Mouse (Mus musculus) C2C12 (cell line): ENCODE results near the gene Med18. TPM values are rescaled to one million over a fixed set of nuclear protein-coding genes. Genes with fewer than 3 reads are reported as not detected.
A peak's percentile ranks its signal among the peaks of the same experiment; 100 is the strongest.
"Not testable (repeated sequence)": the region's sequence is repeated elsewhere in the genome, so short reads cannot be mapped to it uniquely, and the experiment has no call there.

Source experiments
- H3K27me3 ChIP-seq: one replicate; pipeline ENCODE4 v1.6.1; 2011; ENCODE audit not compliant: control insufficient read depth, insufficient read depth, insufficient read length
- H3K36me3 ChIP-seq: one replicate; pipeline ENCODE4 v1.6.1; 2011; ENCODE audit not compliant: control insufficient read depth, insufficient read depth
- H3K4me3 ChIP-seq: one replicate; pipeline ENCODE4 v1.5.1; 2011; ENCODE audit warnings: mild to moderate bottlenecking, control low read depth; ENCODE audit not compliant: poor library complexity, insufficient read depth, severe bottlenecking
- H3K79me2 ChIP-seq: one replicate; pipeline ENCODE4 v1.6.1; 2011; ENCODE audit not compliant: control insufficient read depth, insufficient read depth
- H3K79me3 ChIP-seq: one replicate; pipeline ENCODE4 v1.6.1; 2011; ENCODE audit warnings: low read depth, control low read depth
- H3ac ChIP-seq: one replicate; pipeline ENCODE3; 2011; ENCODE audit warnings: low read depth; ENCODE audit not compliant: control insufficient read depth, insufficient read length
- CEBPB ChIP-seq: IDR thresholded peaks from one replicate; pipeline ENCODE4 v1.6.1; 2011; ENCODE audit warnings: low read depth, mild to moderate bottlenecking, control low read depth, moderate library complexity
- CTCF ChIP-seq: IDR thresholded peaks from one replicate; pipeline ENCODE4 v1.5.1; 2011; ENCODE audit not compliant: control insufficient read depth, insufficient read depth, insufficient read length
- FOSL1 ChIP-seq: IDR thresholded peaks from one replicate; pipeline ENCODE4 v1.8.0; 2011; ENCODE audit warnings: mild to moderate bottlenecking, low read length; ENCODE audit not compliant: poor library complexity, insufficient read depth, severe bottlenecking
- MAX ChIP-seq: IDR thresholded peaks from one replicate; pipeline ENCODE4 v1.6.1; 2011; ENCODE audit warnings: mild to moderate bottlenecking, control low read depth
- MYOD1 ChIP-seq: IDR thresholded peaks from one replicate; pipeline ENCODE4 v1.6.1; 2011; ENCODE audit warnings: low read depth; ENCODE audit not compliant: control insufficient read depth, insufficient read length
- MYOG ChIP-seq: IDR thresholded peaks from one replicate; pipeline ENCODE4 v1.6.1; 2011; ENCODE audit not compliant: control insufficient read depth, insufficient read length; ENCODE audit errors: extremely low read depth
- USF1 ChIP-seq: IDR thresholded peaks from one replicate; pipeline ENCODE4 v1.6.1; 2011; ENCODE audit warnings: low read depth, mild to moderate bottlenecking, control low read depth, moderate library complexity
- polyA plus RNA-seq: library from polyadenylated mRNA; unstranded; fragments of >200 nt; fragmentation: generic; extraction: Trizol; gene quantifications from one replicate; pipeline ENCODE4 v1.2.1, GENCODE M21; 2012; ENCODE audit warnings: missing spikeins

Gene Med18
- polyA plus RNA-seq, 1 experiment: 13.4 TPM

GRCm38 (mm10) chr4:132426021-132426420 lies 37.7 kb downstream of the Med18 start:
- Histone ChIP-seq H3K79me2 (peaks cover 6% of the 10 kb centered on the region), H3K27me3 (no peaks in the 10 kb centered on the region), H3K79me3 (peaks cover 3% of the 10 kb centered on the region), H3K4me3 (no peak overlapping the region), H3ac (no peak overlapping the region), H3K36me3 (no peaks in the 10 kb centered on the region)
- no peak for TF ChIP-seq USF1
- no peak for TF ChIP-seq CEBPB
- TF ChIP-seq MYOD1: no peak

- Histone ChIP-seq H3K27me3 (no peaks in the 10 kb centered on the region), H3K79me3 (peaks cover 14% of the 10 kb centered on the region)
- TF ChIP-seq CTCF (no peak), MAX (no peak), FOSL1 (no peak), CEBPB (no peak), MYOG (no peak), MYOD1 (no peak), USF1 (no peak)
Measured at GRCm38 (mm10) chr4:132424765-132425164, 39.0 kb downstream of the Med18 start.

GRCm38 (mm10) chr4:132421923-132422782 lies 41.6 kb downstream of the Med18 start, which contains the start of gene Phactr4:
Gene Phactr4, minus strand, starts transcription at chr4:132422489.
- TF ChIP-seq CTCF: no peak
- no peak for TF ChIP-seq MAX
- TF ChIP-seq USF1: no peak
- no peak for TF ChIP-seq FOSL1
- TF ChIP-seq MYOD1: no peak
- no peak for TF ChIP-seq CEBPB
- no peak for TF ChIP-seq MYOG
- peak within 1 kb of the TSS; percentile 45 for H3K4me3 ChIP-seq
- H3K27me3 ChIP-seq: no peaks in the 10 kb centered on the region
- peaks cover 45% of the 10 kb centered on the region for H3K79me2 ChIP-seq
- H3ac ChIP-seq: peak within 1 kb of the TSS; percentile 91
- no peaks in the 10 kb centered on the region for H3K36me3 ChIP-seq
- H3K79me3 ChIP-seq: peaks cover 36% of the 10 kb centered on the region

More at GRCm38 (mm10) chr4:132424765-132425164, 39.0 kb downstream of the Med18 start:
- Histone ChIP-seq H3K79me2 (peaks cover 18% of the 10 kb centered on the region), H3ac (no peak overlapping the region), H3K36me3 (no peaks in the 10 kb centered on the region), H3K4me3 (no peak overlapping the region)

- Histone ChIP-seq H3ac (peak overlapping the region; percentile 91), H3K36me3 (no peaks in the 10 kb centered on the region), H3K79me2 (peaks cover 51% of the 10 kb centered on the region), H3K79me3 (peaks cover 39% of the 10 kb centered on the region), H3K27me3 (no peaks in the 10 kb centered on the region), H3K4me3 (peak overlapping the region; percentile 45)
- no peak for TF ChIP-seq USF1
- TF ChIP-seq MYOD1: no peak
- no peak for TF ChIP-seq CEBPB
Measured at GRCm38 (mm10) chr4:132421556-132421922, 42.2 kb downstream of the Med18 start.

- no peaks in the 10 kb centered on the region for H3K27me3 ChIP-seq
- peaks cover 49% of the 10 kb centered on the region for H3K79me3 ChIP-seq
- no peaks in the 10 kb centered on the region for H3K36me3 ChIP-seq
- peak; percentile 30 for TF ChIP-seq FOSL1
- peak; percentile 84 for TF ChIP-seq MAX
- TF ChIP-seq CTCF: no peak
- peak; percentile 78 for TF ChIP-seq USF1
- H3ac ChIP-seq: peak overlapping the region; percentile 25
- H3K79me2 ChIP-seq: peaks cover 61% of the 10 kb centered on the region
- peak overlapping the region; percentile 45 for H3K4me3 ChIP-seq
Measured at GRCm38 (mm10) chr4:132420471-132420870, 43.2 kb downstream of the Med18 start.

- Histone ChIP-seq H3ac (no peak overlapping the region), H3K79me2 (peaks cover 97% of the 10 kb centered on the region), H3K4me3 (no peak overlapping the region), H3K79me3 (peaks cover 75% of the 10 kb centered on the region), H3K27me3 (no peaks in the 10 kb centered on the region), H3K36me3 (no peaks in the 10 kb centered on the region)
- TF ChIP-seq MAX (no peak), MYOD1 (no peak), CTCF (no peak), USF1 (no peak), FOSL1 (no peak), CEBPB (no peak), MYOG (no peak)
Measured at GRCm38 (mm10) chr4:132415966-132416365, 47.8 kb downstream of the Med18 start.

GRCm38 (mm10) chr4:132413257-132413656 lies 50.5 kb downstream of the Med18 start:
- H3ac ChIP-seq, H3K4me3 ChIP-seq, H3K36me3 ChIP-seq, H3K27me3 ChIP-seq: not testable (repeated sequence)
- peaks cover 97% of the 10 kb centered on the region for H3K79me2 ChIP-seq
- peaks cover 75% of the 10 kb centered on the region for H3K79me3 ChIP-seq
